Mouse (Mus musculus) intestine, embryonic 14.5 days (tissue): ENCODE measurements at regions not wholly inside any gene's neighbourhood (a gene's known extent, or its start where the extent isn't known, plus 50 kb on each side); places are given as distances from the start of the nearest gene placed in this dataset.

Source experiments
- ATAC-seq: fragments of 200-750 bp; cut with Nextera tagmentation; replicated peaks from 2 replicates; pipeline ENCODE4 v1.8.0; 2017; ENCODE audit warnings: low read depth, moderate number of reproducible peaks, moderate TSS enrichment, moderate library complexity; ENCODE audit not compliant: low FRiP score, low TSS enrichment
- DNase-seq: peaks from one replicate; pipeline ENCODE4 v3.0.0-alpha.2; 2018; ENCODE audit warnings: low spot score
- H3K27ac ChIP-seq: fragments of 300-500 bp; sonication (generic); 2 replicates; pipeline ENCODE4 v1.5.1; 2014; ENCODE audit warnings: low read depth, mild to moderate bottlenecking, control low read depth
- H3K27me3 ChIP-seq: fragments of 300-500 bp; sonication (generic); replicated peaks from 2 replicates; pipeline ENCODE4 v1.6.1; 2014; ENCODE audit warnings: low read length, control low read depth; ENCODE audit not compliant: control insufficient read depth, insufficient read depth
- H3K36me3 ChIP-seq: fragments of 300-500 bp; sonication (generic); 2 replicates; pipeline ENCODE4 v1.6.1; 2014; ENCODE audit warnings: low read length, control low read depth; ENCODE audit not compliant: control insufficient read depth, insufficient read depth
- H3K4me1 ChIP-seq: fragments of 300-500 bp; sonication (generic); replicated peaks from 2 replicates; pipeline ENCODE4 v1.6.1; 2014; ENCODE audit warnings: low read length, control low read depth, mixed read lengths; ENCODE audit not compliant: control insufficient read depth, insufficient read depth
- H3K4me2 ChIP-seq: fragments of 300-500 bp; sonication (generic); 2 replicates; pipeline ENCODE4 v1.6.1; 2014; ENCODE audit warnings: low read length
- H3K4me3 ChIP-seq: fragments of 300-500 bp; sonication (generic); 2 replicates; pipeline ENCODE4 v1.5.1; 2014; ENCODE audit warnings: low read depth, low read length, control low read depth, mixed read lengths
- H3K9ac ChIP-seq: fragments of 300-500 bp; sonication (generic); 2 replicates; pipeline ENCODE4 v1.6.1; 2014; ENCODE audit warnings: mild to moderate bottlenecking, low read length
- H3K9me3 ChIP-seq: fragments of 300-500 bp; sonication (generic); 2 replicates; pipeline ENCODE4 v1.6.1; 2016; ENCODE audit warnings: low read length, control low read depth; ENCODE audit not compliant: control insufficient read depth
- WGBS: fragments of 180-500 bp; shearing (Covaris S2); extraction: QIAGEN DNeasy Blood & Tissue Kit; methylation state at CpG from one replicate; pipeline ENCODE4 v1.1.7; 2014; 5-methylcytosine and 5-hydroxymethylcytosine counted together

DNA sequence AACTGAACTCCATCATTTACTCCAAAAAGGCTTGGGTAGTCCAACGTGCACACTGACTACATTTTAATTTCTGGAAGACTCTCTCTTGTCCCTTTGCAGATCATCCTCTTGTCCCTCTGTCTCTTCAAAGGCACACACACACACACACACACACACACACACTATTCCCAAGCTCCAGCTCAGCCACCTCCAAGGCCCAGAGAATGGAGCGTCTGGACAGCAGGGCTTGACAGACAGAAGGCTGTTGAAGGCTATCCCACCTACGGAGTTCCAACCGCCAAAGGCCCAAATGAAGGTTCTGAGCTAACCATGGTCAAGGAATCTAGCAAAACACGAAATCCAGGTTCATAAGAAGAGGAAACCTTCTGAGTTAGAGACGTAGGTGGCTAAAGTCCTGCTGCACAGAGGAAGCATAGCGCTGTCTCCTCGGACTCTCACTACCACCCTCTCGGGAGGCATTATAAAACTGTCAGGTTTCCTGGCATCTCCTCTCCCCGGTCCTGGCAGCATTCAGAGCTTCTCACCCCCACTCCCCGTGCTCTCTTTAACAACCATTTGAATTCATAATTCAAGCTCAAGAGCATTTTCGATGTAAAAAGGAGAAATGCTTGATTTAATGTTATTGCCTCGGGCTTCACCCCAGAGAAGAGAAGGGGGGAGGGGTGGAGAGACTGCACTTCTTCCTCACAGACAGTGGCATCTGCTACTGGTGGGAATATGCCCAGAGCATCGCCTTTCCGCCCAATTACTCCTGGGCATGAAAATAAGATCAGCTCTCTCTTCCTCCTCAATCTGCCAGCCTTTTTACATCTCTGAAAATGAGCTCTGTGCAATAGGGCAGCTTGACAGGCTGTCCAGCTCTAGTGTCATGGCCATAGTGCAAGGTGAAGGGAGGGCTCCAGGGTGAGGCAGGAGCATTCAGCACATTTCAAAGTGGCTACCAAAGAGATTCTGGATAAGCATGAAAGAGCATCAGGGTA, 99.3 kb upstream of the Gm34302 start:
- H3K4me3 ChIP-seq = no peak overlapping the region
- no peak overlapping the region for H3K4me2 ChIP-seq
- H3K9ac ChIP-seq = no peak overlapping the region
- H3K27ac ChIP-seq = no peak overlapping the region
- ATAC-seq (no peak), DNase-seq (no peak)
- peaks cover 3% of the 10 kb centered on the region; the same call in 1 of the 2 replicates for H3K4me1 ChIP-seq
- H3K9me3 ChIP-seq = no peaks in the 10 kb centered on the region
- WGBS = 65% methylated on average over 15 of the region's 15 CpGs
- no peaks in the 10 kb centered on the region for H3K27me3 ChIP-seq
- H3K36me3 ChIP-seq = no peaks in the 10 kb centered on the region

DNA sequence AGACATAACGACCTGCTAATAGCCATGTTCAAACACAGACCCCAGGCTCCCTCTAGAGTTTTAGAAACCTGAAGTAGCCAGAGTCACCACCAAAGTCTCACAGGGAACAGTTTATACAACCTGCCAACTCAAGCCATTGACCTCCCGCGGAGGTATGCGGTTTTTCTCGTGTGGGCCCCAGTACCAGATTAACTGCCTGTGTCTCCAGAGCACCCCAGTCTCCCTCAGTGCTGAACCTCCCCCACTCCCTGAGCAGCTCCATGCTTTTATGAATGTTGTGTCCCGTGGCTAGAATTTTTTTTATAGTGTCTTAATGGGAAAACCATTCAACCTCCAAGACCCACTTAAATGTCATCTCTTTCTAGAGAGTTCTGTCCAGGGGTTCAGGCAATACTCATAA, 98.5 kb upstream of the Gm34302 start:
- Histone ChIP-seq H3K4me3 (no peak overlapping the region), H3K27me3 (no peaks in the 10 kb centered on the region), H3K9ac (no peak overlapping the region), H3K9me3 (no peaks in the 10 kb centered on the region), H3K27ac (no peak overlapping the region), H3K4me1 (peaks cover 3% of the 10 kb centered on the region; the same call in 1 of the 2 replicates), H3K36me3 (no peaks in the 10 kb centered on the region), H3K4me2 (no peak overlapping the region)
- no peak for DNase-seq
- 25% methylated on average over 6 of the region's 6 CpGs for WGBS
- ATAC-seq = no peak

DNA sequence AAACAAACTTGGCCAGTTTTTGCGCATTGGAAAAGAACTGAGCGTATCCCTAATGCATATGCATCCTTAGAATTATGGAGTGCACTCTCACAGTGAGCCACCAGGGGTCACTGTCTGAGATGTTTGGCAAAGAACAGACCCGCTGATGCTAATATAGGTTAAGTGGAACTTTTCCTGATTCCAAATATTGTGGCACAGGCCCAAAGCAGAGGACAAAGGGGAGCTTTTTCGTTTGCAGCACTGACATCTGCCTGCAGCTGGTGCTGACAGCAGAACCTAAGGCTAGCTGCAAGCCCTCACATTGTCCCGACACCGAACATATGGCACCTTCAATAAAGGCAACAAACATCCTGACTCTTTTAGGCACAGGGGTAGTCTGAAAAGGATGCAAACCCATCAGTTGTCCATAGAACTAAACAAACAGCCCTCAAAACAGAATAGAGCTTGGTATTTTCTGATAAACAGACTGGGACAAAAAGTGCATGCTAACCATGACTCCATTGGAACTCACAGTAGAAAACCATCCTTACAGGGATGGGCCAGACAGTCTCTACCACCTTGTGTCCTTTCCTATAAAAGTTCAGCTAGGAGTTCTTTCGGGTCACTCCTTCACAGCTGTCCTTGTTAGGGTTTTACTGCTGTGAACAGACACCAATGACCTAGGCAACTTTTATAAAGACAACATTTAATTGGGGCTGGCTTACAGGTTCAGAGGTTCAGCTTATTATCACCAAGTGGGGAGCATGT, 87.1 kb upstream of the Gm34302 start:
- Histone ChIP-seq H3K36me3 (no peaks in the 10 kb centered on the region), H3K4me3 (no peak overlapping the region), H3K27me3 (no peaks in the 10 kb centered on the region), H3K9me3 (no peaks in the 10 kb centered on the region), H3K4me1 (no peaks in the 10 kb centered on the region), H3K27ac (no peak overlapping the region), H3K9ac (no peak overlapping the region), H3K4me2 (no peak overlapping the region)
- 36% methylated on average over 7 of the region's 7 CpGs for WGBS
- DNase-seq = peak; percentile 91
- 0 out of 2 replicates have a peak, but pooled peaks have one; percentile 36 for ATAC-seq

DNA sequence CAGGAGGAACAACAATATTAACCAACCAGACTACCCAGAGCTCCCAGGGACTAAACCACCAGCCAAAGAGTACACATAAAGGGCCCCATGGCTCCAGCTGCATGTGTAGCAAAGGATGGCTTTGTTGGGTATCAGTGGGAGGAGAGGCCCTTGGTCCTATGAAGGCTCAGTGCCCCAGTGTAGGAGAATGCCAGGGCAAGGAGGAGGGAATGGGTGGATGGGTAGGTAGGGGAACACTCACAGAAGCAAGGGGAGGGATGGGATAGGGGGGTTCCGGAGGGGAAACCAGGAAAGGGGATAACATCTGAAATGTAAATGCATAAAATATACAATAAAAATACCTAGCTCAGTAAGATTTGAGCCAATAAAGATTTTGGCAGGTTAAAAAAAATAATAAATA, 86.4 kb upstream of the Gm34302 start:
- Histone ChIP-seq H3K9me3 (no peaks in the 10 kb centered on the region), H3K4me2 (no peak overlapping the region), H3K27me3 (no peaks in the 10 kb centered on the region), H3K4me1 (no peaks in the 10 kb centered on the region), H3K4me3 (no peak overlapping the region), H3K9ac (no peak overlapping the region), H3K27ac (no peak overlapping the region), H3K36me3 (no peaks in the 10 kb centered on the region)
- ATAC-seq (no peak), DNase-seq (no peak)
- WGBS = 95% methylated on average over 1 of the region's 1 CpGs

DNA sequence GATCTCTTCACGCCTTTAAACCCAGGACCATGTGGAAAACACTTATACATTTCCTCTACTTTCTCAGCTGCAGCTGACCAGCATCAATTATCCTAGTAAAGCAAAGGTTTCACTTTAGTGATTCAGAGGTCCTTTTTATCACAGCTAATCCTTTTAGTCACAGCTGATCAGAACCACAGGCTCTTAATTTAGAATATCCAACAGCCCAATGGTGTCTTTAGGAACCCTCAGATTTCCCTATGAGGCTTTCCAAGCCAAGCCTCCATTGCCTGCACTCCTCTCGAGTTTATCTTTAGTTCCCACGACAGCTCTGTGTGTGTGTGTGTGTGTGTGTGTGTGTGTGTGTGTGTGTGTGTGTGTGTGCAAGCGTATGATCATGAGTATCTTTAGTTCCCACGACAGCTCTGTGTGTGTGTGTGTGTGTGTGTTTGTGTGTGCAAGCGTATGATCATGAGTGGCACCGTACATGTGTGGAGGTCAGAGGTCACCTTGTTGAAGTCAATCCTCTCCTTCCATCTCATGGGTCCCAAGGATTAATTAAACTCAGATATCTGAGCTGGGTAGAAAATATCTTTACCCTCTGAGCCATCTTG, 85.4 kb upstream of the Gm34302 start:
- Histone ChIP-seq H3K36me3 (no peaks in the 10 kb centered on the region), H3K4me1 (no peaks in the 10 kb centered on the region), H3K4me3 (no peak overlapping the region), H3K27me3 (no peaks in the 10 kb centered on the region), H3K27ac (no peak overlapping the region), H3K9ac (no peak overlapping the region), H3K4me2 (no peak overlapping the region), H3K9me3 (no peaks in the 10 kb centered on the region)
- WGBS = 81% methylated on average over 7 of the region's 7 CpGs
- DNase-seq (no peak), ATAC-seq (no peak)

DNA sequence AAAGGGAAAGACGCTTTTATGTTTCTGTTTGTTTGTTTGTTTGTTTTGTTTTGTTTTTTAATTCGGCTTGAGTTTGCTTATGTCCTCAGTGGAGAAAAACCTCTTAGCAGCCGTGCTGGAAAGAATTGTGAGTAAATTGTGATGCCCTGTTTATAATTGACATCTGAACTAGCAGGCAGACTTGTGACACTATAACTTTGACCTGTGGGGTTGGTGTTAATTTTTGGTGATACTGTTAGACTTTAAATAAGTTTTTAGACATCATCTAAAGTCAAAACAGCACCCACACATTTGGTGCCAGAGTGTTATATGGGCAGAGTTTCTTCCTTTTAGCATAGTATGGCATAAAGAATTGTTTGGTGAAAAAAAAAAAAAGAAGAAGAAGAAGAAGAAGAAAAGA, 84.0 kb upstream of the Gm34302 start:
- H3K36me3 ChIP-seq = no peaks in the 10 kb centered on the region
- H3K4me1 ChIP-seq = no peaks in the 10 kb centered on the region
- no peak overlapping the region for H3K4me2 ChIP-seq
- 79% methylated on average over 3 of the region's 3 CpGs for WGBS
- no peak overlapping the region for H3K27ac ChIP-seq
- no peak overlapping the region for H3K4me3 ChIP-seq
- DNase-seq = no peak
- H3K27me3 ChIP-seq = no peaks in the 10 kb centered on the region
- no peaks in the 10 kb centered on the region for H3K9me3 ChIP-seq
- no peak for ATAC-seq
- no peak overlapping the region for H3K9ac ChIP-seq

DNA sequence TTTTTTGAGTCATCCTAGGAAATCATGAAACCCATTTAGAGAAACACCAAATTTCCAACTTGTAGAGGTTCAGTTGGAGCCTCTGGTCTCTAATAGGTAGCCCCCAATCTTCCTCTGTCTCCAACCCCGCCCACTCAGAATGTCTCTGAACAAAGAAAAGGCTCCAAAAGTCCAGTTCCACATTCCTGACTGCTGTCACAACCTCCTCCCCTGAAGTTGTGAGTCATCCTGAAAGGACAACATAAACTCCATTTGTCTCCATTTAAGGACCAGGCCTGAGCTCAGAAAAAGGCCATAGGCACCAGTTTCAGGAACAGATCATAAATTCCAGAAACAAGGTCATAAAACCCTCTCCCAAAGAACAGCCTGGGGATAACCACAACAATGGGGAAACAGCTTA, 79.4 kb upstream of the Gm34302 start:
- no peak overlapping the region for H3K4me3 ChIP-seq
- 75% methylated on average over 1 of the region's 1 CpGs for WGBS
- no peak overlapping the region for H3K27ac ChIP-seq
- no peak overlapping the region for H3K9ac ChIP-seq
- no peaks in the 10 kb centered on the region for H3K4me1 ChIP-seq
- no peaks in the 10 kb centered on the region for H3K9me3 ChIP-seq
- no peaks in the 10 kb centered on the region for H3K36me3 ChIP-seq
- ATAC-seq (0 out of 2 replicates have a peak, but pooled peaks have one; percentile 40), DNase-seq (no peak)
- H3K4me2 ChIP-seq = no peak overlapping the region
- no peaks in the 10 kb centered on the region for H3K27me3 ChIP-seq

DNA sequence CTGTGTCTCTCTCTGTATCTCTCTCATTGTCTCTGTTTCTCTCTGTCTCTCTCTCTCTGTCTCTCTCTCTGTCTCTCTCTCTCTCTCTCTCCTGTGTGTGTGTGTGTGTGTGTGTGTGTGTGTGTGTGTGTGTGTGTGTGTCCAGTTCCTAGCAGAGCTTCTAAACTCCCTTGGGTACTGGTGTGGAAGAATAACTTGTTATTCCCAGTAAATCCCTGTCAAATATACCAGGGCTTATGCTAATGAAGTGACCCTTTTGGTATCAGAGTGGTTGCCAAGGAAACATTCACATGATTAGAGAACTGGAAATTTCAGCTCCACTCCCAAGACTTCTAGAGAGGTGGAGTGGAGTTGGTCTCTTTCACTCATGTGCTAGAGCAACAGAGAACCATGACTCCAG, 78.9 kb upstream of the Gm34302 start:
- Histone ChIP-seq H3K4me1 (no peaks in the 10 kb centered on the region), H3K27me3 (no peaks in the 10 kb centered on the region), H3K9me3 (no peaks in the 10 kb centered on the region), H3K9ac (no peak overlapping the region), H3K4me3 (no peak overlapping the region), H3K27ac (no peak overlapping the region), H3K36me3 (no peaks in the 10 kb centered on the region), H3K4me2 (no peak overlapping the region)
- DNase-seq (no peak), ATAC-seq (no peak)
